Mouse (Mus musculus): ENCODE measurements around the gene Gm10799. TPM values are rescaled to one million over a fixed set of nuclear protein-coding genes. Genes with fewer than 3 reads are reported as not detected.

Gene Gm10799
- polyA plus RNA-seq, 1 experiment = not detected

DNA sequence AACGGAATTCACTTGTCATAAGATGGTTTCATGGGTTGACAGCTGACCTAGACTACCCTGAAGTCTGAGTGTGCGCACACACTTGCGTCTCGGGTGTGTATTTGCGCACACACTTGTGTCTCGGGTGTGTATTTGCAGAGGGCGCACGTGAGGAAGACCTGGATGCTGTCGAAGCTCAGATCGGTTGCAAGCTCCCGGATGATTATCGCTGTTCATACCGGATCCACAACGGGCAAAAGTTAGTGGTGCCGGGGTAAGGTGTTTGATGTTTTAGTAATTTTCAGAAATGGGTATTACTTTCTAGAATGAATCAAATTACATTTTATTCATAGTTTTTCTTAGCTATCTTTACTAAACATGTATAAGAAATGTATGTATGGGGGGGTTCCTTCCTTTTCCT, 25.6 kb downstream of the Gm10799 start:
- H3K27ac ChIP-seq (ENCODE audit: insufficient read depth, low read length) = no peak overlapping the region
- no peaks in the 10 kb centered on the region for H3K4me1 ChIP-seq (ENCODE audit: control insufficient read depth, insufficient read depth, low read length)
- no peak overlapping the region for H3K4me3 ChIP-seq (ENCODE audit: insufficient read depth, low read length)
- TF ChIP-seq CTCF (IDR thresholded peaks at IDR 0.05; ENCODE audit: extremely low read depth, insufficient read depth, low read length) (no peak), POLR2A (IDR thresholded peaks at IDR 0.05; ENCODE audit: extremely low read depth, insufficient read depth, low read length) (no peak)

DNA sequence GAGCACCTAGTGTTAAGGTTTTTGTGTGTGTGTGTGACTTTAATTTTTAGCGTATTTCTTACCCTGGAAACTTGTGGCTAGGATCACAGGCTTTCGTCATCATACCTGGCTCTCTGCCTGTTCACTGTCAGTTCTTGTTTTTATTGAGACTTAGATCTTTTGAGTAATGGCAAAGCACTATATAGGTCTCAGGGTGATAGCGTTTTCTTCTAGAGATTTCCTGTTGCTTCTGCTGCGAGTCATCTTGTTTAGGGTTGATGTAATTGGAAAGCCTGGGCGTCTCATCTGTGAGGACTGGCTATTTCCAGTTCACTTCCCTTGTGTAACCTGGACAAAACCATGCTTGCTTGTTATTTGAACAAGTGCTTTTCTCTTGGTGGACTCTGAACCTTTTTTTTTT, 26.7 kb downstream of the Gm10799 start:
- TF ChIP-seq POLR2A (IDR thresholded peaks at IDR 0.05; ENCODE audit: extremely low read depth, insufficient read depth, low read length) = no peak
- TF ChIP-seq CTCF (IDR thresholded peaks at IDR 0.05; ENCODE audit: extremely low read depth, insufficient read depth, low read length) = no peak
- H3K27ac ChIP-seq (ENCODE audit: insufficient read depth, low read length) = no peak overlapping the region
- H3K4me3 ChIP-seq (ENCODE audit: insufficient read depth, low read length) = no peak overlapping the region
- no peaks in the 10 kb centered on the region for H3K4me1 ChIP-seq (ENCODE audit: control insufficient read depth, insufficient read depth, low read length)

DNA sequence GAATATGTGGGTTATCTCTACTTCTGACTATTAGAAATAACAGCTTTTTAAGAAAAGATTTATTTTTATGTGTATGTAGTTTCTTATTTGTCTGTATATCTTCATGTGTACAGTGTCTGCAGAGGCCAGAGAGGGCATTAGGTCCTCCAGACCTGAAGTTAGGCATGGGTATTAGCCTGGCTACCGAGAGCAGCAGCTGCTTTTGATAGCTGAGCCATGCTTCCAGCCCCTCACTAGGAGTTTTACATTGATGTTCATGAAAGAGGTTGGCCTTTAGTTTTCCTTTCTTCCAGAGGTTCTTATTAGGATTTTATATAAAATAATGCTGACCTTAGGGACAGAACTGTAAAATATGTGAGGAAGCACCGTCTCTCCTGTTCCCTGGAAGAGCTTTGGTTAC, 30.1 kb downstream of the Gm10799 start:
- Histone ChIP-seq H3K4me3 (ENCODE audit: insufficient read depth, low read length) (no peak overlapping the region), H3K27ac (ENCODE audit: insufficient read depth, low read length) (no peak overlapping the region), H3K4me1 (ENCODE audit: control insufficient read depth, insufficient read depth, low read length) (peaks cover 1% of the 10 kb centered on the region; the same call in 1 of the 2 replicates)
- TF ChIP-seq CTCF (IDR thresholded peaks at IDR 0.05; ENCODE audit: extremely low read depth, insufficient read depth, low read length) (no peak), POLR2A (IDR thresholded peaks at IDR 0.05; ENCODE audit: extremely low read depth, insufficient read depth, low read length) (no peak)

DNA sequence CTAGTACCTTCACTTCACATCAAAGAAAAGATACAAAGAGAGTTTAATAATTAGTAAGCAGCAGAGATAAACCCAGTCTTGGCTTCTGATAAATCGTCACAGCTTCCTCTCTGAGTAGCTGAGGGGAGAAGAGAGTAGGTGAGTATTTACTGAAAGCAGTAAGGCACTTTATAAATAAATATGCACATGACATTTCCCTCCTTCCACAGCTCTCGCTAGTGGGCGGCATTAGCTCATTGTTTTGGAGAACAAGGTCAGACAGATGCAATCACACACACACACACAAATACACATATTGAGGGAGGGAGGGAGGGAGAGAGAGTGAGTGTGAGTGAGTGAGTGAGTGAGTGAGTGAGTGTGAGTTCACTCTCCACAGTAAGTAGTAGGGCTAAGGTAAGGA, 32.0 kb downstream of the Gm10799 start:
- H3K4me1 ChIP-seq (ENCODE audit: control insufficient read depth, insufficient read depth, low read length) = peaks cover 1% of the 10 kb centered on the region; the same call in 1 of the 2 replicates
- H3K27ac ChIP-seq (ENCODE audit: insufficient read depth, low read length) = no peak overlapping the region
- H3K4me3 ChIP-seq (ENCODE audit: insufficient read depth, low read length) = no peak overlapping the region
- TF ChIP-seq CTCF (IDR thresholded peaks at IDR 0.05; ENCODE audit: extremely low read depth, insufficient read depth, low read length) = no peak
- TF ChIP-seq POLR2A (IDR thresholded peaks at IDR 0.05; ENCODE audit: extremely low read depth, insufficient read depth, low read length) = no peak

DNA sequence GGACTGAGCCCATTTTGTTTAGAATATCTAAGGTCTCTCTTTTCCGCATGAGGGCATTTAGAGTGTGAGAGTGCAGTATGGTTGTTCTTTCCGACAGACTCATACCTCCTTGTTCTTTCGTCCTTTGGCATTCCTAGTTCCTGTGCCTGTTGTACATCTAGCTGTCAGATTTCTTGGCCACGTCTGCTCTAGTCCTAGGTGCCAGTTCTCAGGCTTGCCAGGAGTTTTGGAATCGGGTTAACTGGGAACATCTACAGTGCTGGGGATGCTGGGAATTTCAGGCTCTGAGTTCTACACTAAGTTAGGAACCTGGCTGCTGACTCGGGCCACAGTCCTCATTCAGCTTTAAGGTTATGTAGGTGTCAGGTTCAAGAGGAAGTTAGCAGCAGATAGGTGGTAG, 32.8 kb downstream of the Gm10799 start:
- peaks cover 1% of the 10 kb centered on the region; the same call in 1 of the 2 replicates for H3K4me1 ChIP-seq (ENCODE audit: control insufficient read depth, insufficient read depth, low read length)
- no peak overlapping the region for H3K27ac ChIP-seq (ENCODE audit: insufficient read depth, low read length)
- TF ChIP-seq POLR2A (IDR thresholded peaks at IDR 0.05; ENCODE audit: extremely low read depth, insufficient read depth, low read length) = no peak
- TF ChIP-seq CTCF (IDR thresholded peaks at IDR 0.05; ENCODE audit: extremely low read depth, insufficient read depth, low read length) = no peak
- no peak overlapping the region for H3K4me3 ChIP-seq (ENCODE audit: insufficient read depth, low read length)

DNA sequence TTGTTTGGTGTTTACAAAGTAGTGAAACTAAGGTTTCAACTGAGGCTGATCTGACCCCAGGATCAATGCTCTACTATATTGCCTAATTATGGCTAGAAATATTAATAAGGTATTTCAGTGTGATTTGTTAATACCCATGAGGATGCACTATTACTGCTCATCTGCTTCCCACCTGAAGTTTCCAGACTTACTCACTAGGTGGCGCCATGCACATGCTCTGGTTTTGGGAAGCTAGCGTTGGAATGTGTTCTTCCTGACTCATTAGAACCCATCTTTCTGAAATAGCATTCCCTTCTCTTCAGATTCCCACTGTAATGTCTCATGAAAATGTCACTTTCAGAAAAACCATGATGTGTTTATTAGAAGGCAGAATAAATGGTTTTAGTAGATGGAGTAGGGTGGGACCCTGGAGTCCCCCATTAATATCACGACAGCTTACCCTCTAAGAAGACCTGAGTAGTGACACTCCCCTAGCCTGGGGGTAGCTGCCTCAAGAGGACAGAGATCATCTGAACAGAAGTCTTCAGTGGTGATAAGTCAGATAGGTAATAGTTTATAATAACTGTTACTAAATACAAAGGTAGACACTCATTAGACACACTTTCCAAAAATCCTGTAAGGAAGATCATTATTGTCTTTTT, 33.4 kb downstream of the Gm10799 start:
- peaks cover 1% of the 10 kb centered on the region; the same call in 1 of the 2 replicates for H3K4me1 ChIP-seq (ENCODE audit: control insufficient read depth, insufficient read depth, low read length)
- H3K27ac ChIP-seq (ENCODE audit: insufficient read depth, low read length) = no peak overlapping the region
- no peak overlapping the region for H3K4me3 ChIP-seq (ENCODE audit: insufficient read depth, low read length)
- TF ChIP-seq POLR2A (IDR thresholded peaks at IDR 0.05; ENCODE audit: extremely low read depth, insufficient read depth, low read length) = no peak
- peak; percentile 97 for TF ChIP-seq CTCF (IDR thresholded peaks at IDR 0.05; ENCODE audit: extremely low read depth, insufficient read depth, low read length)

DNA sequence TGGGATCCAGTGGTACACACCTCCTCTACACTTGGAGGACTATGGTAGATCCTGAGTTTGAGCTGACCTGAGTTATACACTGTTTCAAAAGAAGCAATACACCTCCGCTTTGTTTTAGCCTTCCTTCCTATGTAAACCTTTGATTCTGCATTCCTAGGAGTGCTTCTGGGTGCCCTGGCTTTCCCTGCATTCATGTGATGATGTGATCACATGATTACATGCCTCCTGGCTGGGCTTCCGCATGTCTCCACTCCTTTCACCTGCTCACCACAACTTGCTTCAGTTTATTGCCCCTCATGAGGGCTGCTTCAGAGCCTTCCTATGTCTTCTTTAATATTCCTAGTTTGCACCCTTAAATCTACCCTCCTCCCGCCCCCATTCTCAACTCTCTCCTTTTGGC, 36.3 kb downstream of the Gm10799 start:
- Histone ChIP-seq H3K27ac (ENCODE audit: insufficient read depth, low read length) (no peak overlapping the region), H3K4me3 (ENCODE audit: insufficient read depth, low read length) (no peak overlapping the region), H3K4me1 (ENCODE audit: control insufficient read depth, insufficient read depth, low read length) (peaks cover 6% of the 10 kb centered on the region; the same call in 1 of the 2 replicates)
- TF ChIP-seq POLR2A (IDR thresholded peaks at IDR 0.05; ENCODE audit: extremely low read depth, insufficient read depth, low read length) = no peak
- TF ChIP-seq CTCF (IDR thresholded peaks at IDR 0.05; ENCODE audit: extremely low read depth, insufficient read depth, low read length) = no peak

DNA sequence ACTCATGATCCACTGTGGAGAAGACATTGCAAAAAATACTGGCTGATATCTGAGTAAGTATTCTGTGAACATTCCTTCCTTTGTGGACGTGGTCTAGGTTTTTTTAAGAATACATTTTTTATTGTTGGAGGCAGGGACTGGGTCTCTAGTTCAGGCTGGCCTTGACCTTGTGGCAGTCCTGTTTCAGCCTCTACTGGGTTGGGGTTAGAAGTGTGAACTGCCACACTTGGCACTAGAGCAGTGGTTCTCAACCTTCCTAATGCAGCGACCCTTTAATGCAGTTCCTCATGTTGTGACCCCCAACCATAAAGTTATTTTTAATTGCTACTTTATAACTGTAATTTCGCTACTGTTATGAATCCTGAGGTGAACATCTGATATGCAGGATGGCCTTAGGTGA, 38.0 kb downstream of the Gm10799 start:
- TF ChIP-seq POLR2A (IDR thresholded peaks at IDR 0.05; ENCODE audit: extremely low read depth, insufficient read depth, low read length) (no peak), CTCF (IDR thresholded peaks at IDR 0.05; ENCODE audit: extremely low read depth, insufficient read depth, low read length) (no peak)
- H3K4me3 ChIP-seq (ENCODE audit: insufficient read depth, low read length) = no peak overlapping the region
- H3K4me1 ChIP-seq (ENCODE audit: control insufficient read depth, insufficient read depth, low read length) = peaks cover 4% of the 10 kb centered on the region; the same call in 1 of the 2 replicates
- H3K27ac ChIP-seq (ENCODE audit: insufficient read depth, low read length) = no peak overlapping the region

DNA sequence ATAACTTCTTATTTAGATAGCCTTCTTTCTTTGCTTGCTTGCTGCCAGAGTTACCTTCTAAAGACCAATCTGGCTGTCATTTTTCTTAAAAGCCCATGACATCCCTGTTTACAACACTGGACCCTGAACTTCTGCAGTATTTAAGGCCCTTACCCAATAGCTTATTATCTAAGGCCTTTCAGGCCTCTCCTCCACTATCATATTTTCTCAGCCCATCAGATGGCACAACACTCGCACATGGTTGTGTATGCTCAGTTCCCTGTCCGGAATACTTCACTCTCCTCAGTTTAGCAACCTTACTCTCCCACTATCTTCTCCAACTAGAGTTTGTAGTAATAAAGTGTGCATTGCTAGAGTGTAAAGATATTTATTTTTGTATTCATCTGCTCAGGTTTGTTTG, 39.3 kb downstream of the Gm10799 start:
- TF ChIP-seq CTCF (IDR thresholded peaks at IDR 0.05; ENCODE audit: extremely low read depth, insufficient read depth, low read length) (no peak), POLR2A (IDR thresholded peaks at IDR 0.05; ENCODE audit: extremely low read depth, insufficient read depth, low read length) (no peak)
- Histone ChIP-seq H3K27ac (ENCODE audit: insufficient read depth, low read length) (no peak overlapping the region), H3K4me1 (ENCODE audit: control insufficient read depth, insufficient read depth, low read length) (peaks cover 4% of the 10 kb centered on the region; the same call in 1 of the 2 replicates), H3K4me3 (ENCODE audit: insufficient read depth, low read length) (peak overlapping the region; percentile 85; the same call in 1 of the 2 replicates)

DNA sequence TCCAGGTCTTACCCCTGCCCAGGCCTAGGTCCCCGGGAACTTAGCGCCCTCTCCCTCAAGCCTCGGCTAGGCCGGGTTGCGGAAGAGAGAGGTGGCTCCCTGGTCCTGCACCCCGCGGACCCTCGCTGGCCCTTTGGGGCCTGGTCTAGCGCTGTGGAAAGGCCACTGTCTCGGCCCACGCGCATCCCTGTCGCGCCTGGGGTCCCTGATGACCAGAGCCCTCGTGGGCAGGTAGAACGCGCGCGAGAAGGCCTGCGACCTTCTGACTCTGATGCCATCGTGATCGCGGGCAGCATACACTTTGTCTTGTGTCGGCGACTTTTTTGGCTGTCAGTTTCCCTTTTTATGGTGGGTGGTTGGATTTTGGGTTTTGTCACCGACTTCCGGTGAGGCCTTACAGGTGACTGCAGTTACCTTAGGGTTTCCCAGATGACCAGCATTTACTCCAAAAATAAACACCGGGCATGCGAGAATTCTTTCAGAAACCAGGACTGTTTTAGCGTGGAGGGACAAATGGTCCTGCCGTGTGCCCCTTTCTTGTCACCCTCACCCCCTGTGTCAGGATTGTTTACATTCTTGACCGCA, 40.1 kb downstream of the Gm10799 start, which contains the start of gene 4931422A03Rik:
4931422A03Rik (minus strand) TSS at position 223 of the 585 bp plus-strand sequence.
- H3K4me3 ChIP-seq (ENCODE audit: insufficient read depth, low read length) = peak within 1 kb of the TSS; percentile 85
- H3K27ac ChIP-seq (ENCODE audit: insufficient read depth, low read length) = peak within 1 kb of the TSS; percentile 76
- peaks cover 4% of the 10 kb centered on the region; the same call in 1 of the 2 replicates for H3K4me1 ChIP-seq (ENCODE audit: control insufficient read depth, insufficient read depth, low read length)
- TF ChIP-seq CTCF (IDR thresholded peaks at IDR 0.05; ENCODE audit: extremely low read depth, insufficient read depth, low read length) (no peak), POLR2A (IDR thresholded peaks at IDR 0.05; ENCODE audit: extremely low read depth, insufficient read depth, low read length) (no peak)
